Mouse (Mus musculus): ENCODE measurements around the gene Rubcn.

The Rubcn gene

GRCm38 (mm10) chr16:32818441-32818840 is 59.1 kb downstream of the Rubcn start:
- DNase-seq (ENCODE audit: low spot score in 2 of 2), result no peak

DNA sequence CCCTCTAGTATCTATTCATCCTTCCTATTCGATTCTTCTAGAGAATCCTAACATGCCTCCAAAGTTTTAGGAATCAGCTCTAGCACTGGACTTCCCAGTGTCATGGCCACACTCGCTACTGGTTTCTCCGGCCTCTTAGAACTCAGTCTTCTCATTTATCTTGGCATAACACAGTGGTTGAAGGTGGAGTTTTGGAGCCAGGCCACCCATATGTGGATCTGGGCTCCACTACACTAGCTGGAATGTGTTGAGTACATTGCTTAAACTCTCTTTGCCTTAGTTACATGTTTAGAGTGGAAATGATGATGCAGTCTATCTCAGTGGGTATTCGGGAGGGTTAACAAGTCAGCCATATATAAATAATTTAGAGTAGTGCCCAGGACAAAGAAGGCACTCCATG is 59.5 kb downstream of the Rubcn start:
- DNase-seq (ENCODE audit: low spot score in 2 of 2), result no peak

- no peak for DNase-seq (ENCODE audit: low spot score in 2 of 2)
Measured at GRCm38 (mm10) chr16:32815160-32815605, 62.4 kb downstream of the Rubcn start.

DNA sequence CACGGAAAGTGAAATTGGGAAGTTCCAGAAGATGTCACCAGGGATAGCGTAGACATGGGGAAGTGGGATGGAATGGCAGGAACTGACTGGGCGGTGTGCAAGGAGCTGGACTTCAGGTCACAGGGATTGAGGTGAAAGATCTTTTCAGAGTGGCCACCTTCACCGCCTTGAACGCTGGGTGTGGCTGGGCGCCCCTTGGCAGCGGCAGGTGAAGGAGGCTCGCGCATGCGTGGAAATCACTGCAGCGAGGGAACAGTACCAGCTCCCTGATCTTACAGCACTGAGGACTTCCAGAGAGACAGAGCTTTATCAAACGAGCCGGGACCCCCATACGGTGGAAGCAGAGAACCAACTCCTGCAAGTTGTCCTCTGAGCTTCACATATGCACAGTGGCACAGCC is 63.0 kb downstream of the Rubcn start:
- DNase-seq (ENCODE audit: low spot score in 2 of 2), result peak; percentile 21 to 23

- no peak for DNase-seq (ENCODE audit: low spot score in 2 of 2)
Measured at GRCm38 (mm10) chr16:32813771-32814170, 63.8 kb downstream of the Rubcn start.

DNA sequence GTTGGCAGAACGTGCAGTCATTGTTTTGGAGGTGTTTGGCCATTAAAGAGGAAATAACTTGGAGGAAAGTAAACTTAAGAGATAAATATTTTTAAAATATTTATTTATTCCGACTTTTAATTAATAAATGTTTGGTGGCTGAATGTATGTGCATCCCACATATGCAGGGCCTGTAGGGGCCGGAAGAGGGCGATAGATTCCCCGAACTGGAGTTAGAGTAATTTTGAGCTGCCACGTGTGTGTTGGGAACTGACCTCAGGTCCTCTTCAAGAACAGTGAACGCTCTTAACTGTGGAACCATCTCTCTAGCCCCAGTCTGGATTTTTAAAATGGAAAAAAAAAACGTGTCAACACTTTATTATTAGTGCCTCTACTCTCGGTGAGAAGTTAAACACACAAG is 64.2 kb downstream of the Rubcn start:
- DNase-seq (ENCODE audit: low spot score in 2 of 2), result no peak

- peak; percentile 76 to 82 for DNase-seq (ENCODE audit: low spot score in 2 of 2)
Measured at GRCm38 (mm10) chr16:32812888-32813361, 64.6 kb downstream of the Rubcn start.

DNA sequence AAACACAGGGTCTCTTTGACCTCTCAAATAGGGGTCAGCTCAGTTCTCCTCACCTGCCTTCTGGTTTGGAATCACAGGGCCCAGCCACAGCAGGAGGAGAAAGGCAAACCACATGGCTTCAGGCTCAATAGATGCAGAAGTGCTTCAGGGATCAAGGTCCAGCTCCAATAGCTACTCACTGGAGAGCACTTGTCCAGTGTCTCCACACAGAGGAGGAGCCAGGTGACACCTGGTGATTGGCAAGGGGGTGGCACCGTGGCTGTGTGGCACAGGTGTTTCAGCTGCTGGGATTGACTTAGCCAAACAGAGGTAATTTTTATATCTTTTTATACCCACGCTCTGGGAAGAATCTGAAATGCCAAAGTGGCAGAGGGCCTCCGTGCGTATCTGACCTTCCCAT is 67.2 kb downstream of the Rubcn start, which contains the start of gene Smbd1:
Smbd1 (minus strand) TSS at position 157 of the 400 bp plus-strand sequence.
- DNase-seq (ENCODE audit: low spot score in 2 of 2), result no peak

GRCm38 (mm10) chr16:32807408-32808185 is 70.0 kb downstream of the Rubcn start:
- no peak for DNase-seq (ENCODE audit: low spot score in 2 of 2)

DNA sequence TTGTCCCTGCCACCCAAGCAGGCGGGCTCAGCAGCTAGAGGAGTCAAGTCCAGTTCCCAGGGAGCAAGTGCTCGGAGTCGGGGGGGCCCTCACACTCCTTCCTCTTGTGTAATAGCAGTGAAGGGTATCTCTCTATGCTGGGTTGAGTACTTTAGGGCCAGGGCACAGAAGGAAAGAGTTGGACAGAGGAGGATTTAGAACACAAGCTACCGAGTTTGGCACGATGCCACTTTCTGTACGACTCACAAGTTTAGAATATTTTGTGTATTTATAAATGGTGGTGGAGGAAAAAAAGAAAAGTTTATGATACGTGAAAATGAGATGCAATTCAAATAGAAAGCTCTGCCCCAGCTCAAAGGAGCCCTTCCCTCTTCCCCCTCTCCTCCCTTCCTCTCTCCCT is 72.4 kb downstream of the Rubcn start:
- DNase-seq (ENCODE audit: low spot score in 2 of 2), result no peak

GRCm38 (mm10) chr16:32803901-32804300 is 73.7 kb downstream of the Rubcn start:
- no peak for DNase-seq (ENCODE audit: low spot score in 2 of 2)

GRCm38 (mm10) chr16:32803252-32803853 is 74.2 kb downstream of the Rubcn start:
- DNase-seq (ENCODE audit: low spot score in 2 of 2), result peak; percentile 21 to 58

DNA sequence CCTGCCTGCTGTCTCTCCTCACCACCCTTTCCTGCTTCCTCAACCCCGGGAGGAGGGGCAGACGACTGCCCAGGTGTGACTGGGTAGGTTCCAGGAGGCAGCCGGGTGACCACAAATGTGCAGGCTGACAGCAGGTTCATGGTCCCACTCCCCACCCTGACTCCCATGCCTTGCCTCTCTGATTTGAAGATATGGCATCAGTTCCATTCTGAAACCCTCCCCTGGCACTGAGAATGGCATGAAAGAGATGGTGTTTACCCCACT is 80.2 kb downstream of the Rubcn start, which contains the start of gene Muc20:
Muc20 (minus strand) TSS at position 10 of the 264 bp plus-strand sequence.
- no peak for DNase-seq (ENCODE audit: low spot score in 2 of 2)

- no peak for DNase-seq (ENCODE audit: low spot score in 2 of 2)
Measured at GRCm38 (mm10) chr16:32796676-32797425, 80.7 kb downstream of the Rubcn start.

GRCm38 (mm10) chr16:32795177-32795576 is 82.4 kb downstream of the Rubcn start:
- no peak for DNase-seq (ENCODE audit: low spot score in 2 of 2)

DNA sequence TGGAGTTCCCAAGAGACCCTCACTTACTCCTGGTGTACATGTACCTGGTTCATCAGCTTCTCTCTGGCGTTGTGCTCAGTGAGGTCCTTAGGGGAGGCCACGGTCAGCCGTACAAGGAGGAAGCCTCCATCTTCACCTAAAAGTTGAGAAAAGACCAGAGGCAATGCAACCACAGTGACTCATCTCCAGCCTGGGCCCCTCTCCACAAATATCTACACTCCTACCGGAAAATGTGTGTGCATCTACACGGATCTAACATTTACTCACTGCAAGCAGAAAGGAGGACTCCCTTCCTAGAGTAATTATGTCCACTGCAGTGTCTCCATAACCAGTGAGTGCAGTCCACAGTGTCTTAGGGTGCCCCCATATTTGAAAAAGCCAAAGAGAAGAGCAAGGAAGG is 87.5 kb downstream of the Rubcn start:
- no peak for DNase-seq (ENCODE audit: low spot score in 2 of 2)

- peak; percentile 34 to 53 for DNase-seq (ENCODE audit: low spot score in 2 of 2)
Measured at GRCm38 (mm10) chr16:32784840-32785239, 92.7 kb downstream of the Rubcn start.

- no peak for DNase-seq (ENCODE audit: low spot score in 2 of 2)
Measured at GRCm38 (mm10) chr16:32783324-32784062, 94.1 kb downstream of the Rubcn start.

- no peak for DNase-seq (ENCODE audit: low spot score in 2 of 2)
Measured at GRCm38 (mm10) chr16:32778956-32779355, 98.6 kb downstream of the Rubcn start.

GRCm38 (mm10) chr16:32776676-32777075 is 100.9 kb downstream of the Rubcn start:
- no peak for DNase-seq (ENCODE audit: low spot score in 2 of 2)

All from frontal cortex, postnatal 36 days (tissue).